Mouse (Mus musculus): ENCODE data around the gene Gm20388.

DNA sequence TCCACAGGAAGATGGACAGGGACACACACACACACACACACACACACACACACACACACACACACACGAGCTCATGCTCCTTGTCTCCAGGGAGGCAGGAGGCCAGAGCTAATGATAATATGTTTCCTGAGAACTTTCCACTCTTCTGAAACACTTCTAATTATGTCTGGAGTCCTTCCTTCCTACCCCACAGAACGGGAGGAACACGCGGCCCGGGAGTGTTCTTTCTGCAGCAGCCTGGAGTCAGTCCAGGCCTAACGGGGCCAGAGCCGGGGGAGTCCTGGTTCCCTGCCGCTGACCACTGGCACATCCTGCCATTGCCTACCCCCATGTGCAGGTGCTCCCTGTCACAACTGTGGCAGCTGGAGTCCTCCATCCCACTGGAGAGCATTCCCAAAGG, 1421.8 kb downstream of the Gm20388 start:
- TF ChIP-seq CTCF (IDR thresholded peaks at IDR 0.05; ENCODE audit: borderline replicate concordance, insufficient read depth, low read depth, low read length) (no peak), POLR2A (IDR thresholded peaks at IDR 0.05; ENCODE audit: borderline replicate concordance, insufficient read depth, low read length) (no peak)
